Mouse (Mus musculus) hindbrain, postnatal 0 days (tissue): ENCODE results near the gene Zfp704. TPM values are rescaled to one million over a fixed set of nuclear protein-coding genes. Genes with fewer than 3 reads are reported as not detected.

ENCODE experiments used
- ATAC-seq: fragments of 200-750 bp; cut with Nextera tagmentation; 2 replicates; pipeline ENCODE4 v1.8.0; 2017; ENCODE audit warnings: mild to moderate bottlenecking, moderate TSS enrichment, moderate library complexity
- DNase-seq: peaks from one replicate; pipeline ENCODE4 v3.0.0-alpha.2; 2015; ENCODE audit warnings: low spot score
- H3K27ac ChIP-seq: fragments of 300-500 bp; sonication (generic); 2 replicates; pipeline ENCODE4 v1.5.1; 2014; ENCODE audit warnings: mild to moderate bottlenecking
- H3K27me3 ChIP-seq: fragments of 300-500 bp; sonication (generic); 2 replicates; pipeline ENCODE4 v1.6.1; 2014; ENCODE audit warnings: low read length, mixed read lengths; ENCODE audit not compliant: insufficient read depth
- H3K36me3 ChIP-seq: fragments of 300-500 bp; sonication (generic); 2 replicates; pipeline ENCODE4 v1.6.1; 2014; ENCODE audit warnings: low read length, mixed read lengths; ENCODE audit not compliant: insufficient read depth
- H3K4me1 ChIP-seq: fragments of 300-500 bp; sonication (generic); 2 replicates; pipeline ENCODE4 v1.6.1; 2014; ENCODE audit warnings: antibody characterized with exemption, low read length, mixed read lengths; ENCODE audit not compliant: insufficient read depth
- H3K4me2 ChIP-seq: fragments of 300-500 bp; sonication (generic); 2 replicates; pipeline ENCODE4 v1.6.1; 2014; ENCODE audit warnings: low read depth, mild to moderate bottlenecking, low read length, moderate library complexity, mixed read lengths
- H3K4me3 ChIP-seq: fragments of 300-500 bp; sonication (generic); 2 replicates; pipeline ENCODE4 v1.5.1; 2014; ENCODE audit warnings: low read length
- H3K9ac ChIP-seq: fragments of 300-500 bp; sonication (generic); replicated peaks from 2 replicates; pipeline ENCODE4 v1.6.1; 2014; ENCODE audit warnings: mild to moderate bottlenecking, low read length, moderate library complexity, mixed read lengths
- H3K9me3 ChIP-seq: fragments of 300-500 bp; sonication (generic); 2 replicates; pipeline ENCODE4 v1.6.1; 2016; ENCODE audit warnings: low read length, mixed read lengths
- CTCF ChIP-seq: IDR thresholded peaks from 2 replicates; pipeline ENCODE4 v1.5.1; 2016; ENCODE audit warnings: antibody characterized with exemption, control low read depth, low read depth
- WGBS: fragments of 180-500 bp; shearing (Covaris S2); extraction: QIAGEN DNeasy Blood & Tissue Kit; methylation state at CpG from one replicate; pipeline ENCODE4 v1.1.7; 2014; 5-methylcytosine and 5-hydroxymethylcytosine counted together
- polyA plus RNA-seq: library from polyadenylated mRNA; unstranded; fragments of >200 nt; fragmentation: Nextera tagmentation; extraction: Ambion mirVana; gene quantifications from 2 replicates; pipeline ENCODE4 v1.2.1, GENCODE M21; 2015
- total RNA-seq: library from RNA; depleted of rRNA; stranded (reverse); fragments of >200 nt; gene quantifications from 2 replicates; pipeline ENCODE4 v1.2.3, GENCODE M21; 2014

Gene Zfp704
- total and polyA plus RNA-seq, 2 experiments from 2014 or later = 11.2 to 57.5 TPM

GRCm38 (mm10) chr3:9587304-9587703, 22.6 kb downstream of the Zfp704 start:
- Histone ChIP-seq H3K9me3 (no peaks in the 10 kb centered on the region), H3K36me3 (no peaks in the 10 kb centered on the region), H3K4me3 (no peak overlapping the region), H3K27ac (no peak overlapping the region), H3K9ac (no peak overlapping the region), H3K4me2 (no peak overlapping the region), H3K27me3 (no peaks in the 10 kb centered on the region), H3K4me1 (0 out of 2 replicates have a peak, but pooled peaks cover 3% of the 10 kb centered on the region)
- no peak for DNase-seq
- TF ChIP-seq CTCF = no peak
- ATAC-seq = no peak
- WGBS = 93% methylated on average over 7 of the region's 7 CpGs

GRCm38 (mm10) chr3:9583516-9583915, 26.4 kb downstream of the Zfp704 start:
- Histone ChIP-seq H3K36me3 (no peaks in the 10 kb centered on the region), H3K4me2 (no peak overlapping the region), H3K27me3 (no peaks in the 10 kb centered on the region), H3K4me1 (peaks cover 6% of the 10 kb centered on the region; the same call in 1 of the 2 replicates), H3K4me3 (no peak overlapping the region), H3K27ac (no peak overlapping the region), H3K9ac (no peak overlapping the region), H3K9me3 (no peaks in the 10 kb centered on the region)
- TF ChIP-seq CTCF = no peak
- WGBS = 70% methylated on average over 2 of the region's 2 CpGs
- ATAC-seq = no peak
- no peak for DNase-seq

GRCm38 (mm10) chr3:9580952-9581798, 28.7 kb downstream of the Zfp704 start:
- Histone ChIP-seq H3K9ac (no peak overlapping the region), H3K4me3 (no peak overlapping the region), H3K9me3 (no peaks in the 10 kb centered on the region), H3K4me1 (peaks cover 7% of the 10 kb centered on the region; the same call in 1 of the 2 replicates), H3K27ac (no peak overlapping the region), H3K4me2 (no peak overlapping the region), H3K36me3 (no peaks in the 10 kb centered on the region), H3K27me3 (no peaks in the 10 kb centered on the region)
- WGBS = 92% methylated on average over 14 of the region's 14 CpGs
- ATAC-seq (no peak), DNase-seq (no peak)
- no peak for TF ChIP-seq CTCF

GRCm38 (mm10) chr3:9580102-9580501, 29.8 kb downstream of the Zfp704 start:
- H3K27me3 ChIP-seq = no peaks in the 10 kb centered on the region
- no peaks in the 10 kb centered on the region for H3K36me3 ChIP-seq
- TF ChIP-seq CTCF = no peak
- H3K9ac ChIP-seq = no peak overlapping the region
- no peak for DNase-seq
- no peak overlapping the region for H3K4me2 ChIP-seq
- H3K4me1 ChIP-seq = peaks cover 7% of the 10 kb centered on the region; the same call in 1 of the 2 replicates
- H3K27ac ChIP-seq = no peak overlapping the region
- ATAC-seq = no peak
- no peak overlapping the region for H3K4me3 ChIP-seq
- no peaks in the 10 kb centered on the region for H3K9me3 ChIP-seq
- 71% methylated on average over 3 of the region's 3 CpGs for WGBS

- no peaks in the 10 kb centered on the region for H3K27me3 ChIP-seq
- H3K4me2 ChIP-seq = no peak overlapping the region
- H3K4me1 ChIP-seq = peaks cover 9% of the 10 kb centered on the region; the same call in 1 of the 2 replicates
- no peak overlapping the region for H3K9ac ChIP-seq
- 53% methylated on average over 4 of the region's 4 CpGs for WGBS
- no peaks in the 10 kb centered on the region for H3K36me3 ChIP-seq
- no peaks in the 10 kb centered on the region for H3K9me3 ChIP-seq
- H3K4me3 ChIP-seq = no peak overlapping the region
- H3K27ac ChIP-seq = no peak overlapping the region
- no peak for ATAC-seq
- no peak for TF ChIP-seq CTCF
- no peak for DNase-seq
Measured at GRCm38 (mm10) chr3:9579028-9579643, 30.7 kb downstream of the Zfp704 start.

GRCm38 (mm10) chr3:9576872-9577271, 33.0 kb downstream of the Zfp704 start:
- no peak for DNase-seq
- H3K9ac ChIP-seq = no peak overlapping the region
- H3K27ac ChIP-seq = no peak overlapping the region
- no peaks in the 10 kb centered on the region for H3K36me3 ChIP-seq
- no peak for ATAC-seq
- H3K4me1 ChIP-seq = peaks cover 10% of the 10 kb centered on the region; the same call in 1 of the 2 replicates
- H3K27me3 ChIP-seq = no peaks in the 10 kb centered on the region
- WGBS = 91% methylated on average over 4 of the region's 4 CpGs
- no peak overlapping the region for H3K4me3 ChIP-seq
- H3K4me2 ChIP-seq = no peak overlapping the region
- H3K9me3 ChIP-seq = no peaks in the 10 kb centered on the region
- TF ChIP-seq CTCF = no peak
